ENCODE assay signal across 12 mouse cellular contexts in the genomic region with DNA sequence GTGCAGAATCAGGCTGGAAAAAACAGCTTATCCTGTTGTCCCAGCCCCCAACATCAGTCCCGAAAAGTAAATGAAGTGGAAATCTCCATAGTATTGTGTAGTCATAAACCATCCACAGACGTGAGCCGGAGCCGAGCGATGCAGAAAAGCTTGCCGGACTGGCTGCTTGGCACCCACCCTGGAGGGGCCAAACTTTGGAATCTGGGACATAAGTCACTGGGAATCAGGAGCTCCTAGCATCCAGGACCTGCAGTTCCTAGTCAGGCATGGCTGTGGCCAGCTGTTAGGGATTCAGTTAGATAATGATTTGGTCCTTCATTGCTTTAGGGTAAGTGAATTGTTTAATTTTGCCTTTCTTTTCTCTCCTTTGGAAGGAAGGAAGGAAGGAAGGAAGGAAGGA.
DNase-seq lines count a peak whose midpoint lies in the region; ATAC-seq and TF ChIP-seq lines count a peak whose summit lies in the region.
"Had no signal": no experiment of that assay in that cellular context is flagged by ENCODE, and none has a peak within 500 bp of the region (broad histone marks: within the 10 kb centered on the region; RNA-seq: fewer than 3 reads in every experiment).

No protein-coding gene starts in this region.

- H3K27ac ChIP-seq in lung, embryonic 15.5 days = no peak overlapping the region
- no peak overlapping the region; the same call in 1 of the 2 replicates for H3K27ac ChIP-seq in kidney, embryonic 14.5 days (ENCODE audit: low read depth, low read length)
- H3K27ac ChIP-seq in small intestine, adult 2 months (ENCODE audit: insufficient read depth, low read depth, low read length) = no peak overlapping the region
- no peak overlapping the region for H3K27ac ChIP-seq in forebrain, postnatal 0 days (ENCODE audit: low read depth, low read length)
- H3K27ac ChIP-seq: forebrain, embryonic 15.5 days had no signal

- no peak for ATAC-seq in lung, embryonic 15.5 days (ENCODE audit: borderline replicate concordance, extremely low read depth, low FRiP score, low TSS enrichment)
- no peak for ATAC-seq in kidney, embryonic 14.5 days (ENCODE audit: low FRiP score, low TSS enrichment)
- no peak for ATAC-seq in forebrain, postnatal 0 days
- ATAC-seq: forebrain, embryonic 15.5 days had no signal

- H3K9ac ChIP-seq in lung, embryonic 15.5 days = no peak overlapping the region
- no peak overlapping the region for H3K9ac ChIP-seq in kidney, embryonic 14.5 days (ENCODE audit: low read depth, low read length)
- no peak overlapping the region for H3K9ac ChIP-seq in forebrain, postnatal 0 days
- H3K9ac ChIP-seq: forebrain, embryonic 15.5 days had no signal

- H3K4me2 ChIP-seq in lung, embryonic 15.5 days = peak overlapping the region; percentile 99
- peak overlapping the region; percentile 99 for H3K4me2 ChIP-seq in kidney, embryonic 14.5 days (replicated peaks; ENCODE audit: low read depth, low read length)
- H3K4me2 ChIP-seq in forebrain, postnatal 0 days (ENCODE audit: low read depth) = no peak overlapping the region
- H3K4me2 ChIP-seq: forebrain, embryonic 15.5 days had no signal

- peaks cover 35% of the 10 kb centered on the region for H3K4me1 ChIP-seq in lung, embryonic 15.5 days
- peaks cover 28% of the 10 kb centered on the region for H3K4me1 ChIP-seq in kidney, embryonic 14.5 days (ENCODE audit: control insufficient read depth, insufficient read depth, low read length)
- H3K4me1 ChIP-seq in small intestine, adult 2 months (ENCODE audit: control insufficient read depth, insufficient read depth, insufficient read length, low read length) = peaks cover 13% of the 10 kb centered on the region
- H3K4me1 ChIP-seq in forebrain, postnatal 0 days (ENCODE audit: insufficient read depth) = no peaks in the 10 kb centered on the region

- H3K36me3 ChIP-seq in lung, embryonic 15.5 days = no peaks in the 10 kb centered on the region
- no peaks in the 10 kb centered on the region for H3K36me3 ChIP-seq in kidney, embryonic 14.5 days (ENCODE audit: control insufficient read depth, insufficient read depth, low read length)
- no peaks in the 10 kb centered on the region for H3K36me3 ChIP-seq in small intestine, adult 2 months (ENCODE audit: control insufficient read depth, insufficient read depth, low read length)
- no peaks in the 10 kb centered on the region for H3K36me3 ChIP-seq in forebrain, postnatal 0 days (ENCODE audit: insufficient read depth)
- H3K36me3 ChIP-seq: forebrain, embryonic 15.5 days had no signal

- peak overlapping the region; percentile 73 for H3K4me3 ChIP-seq in lung, embryonic 15.5 days
- H3K4me3 ChIP-seq in kidney, embryonic 14.5 days (ENCODE audit: low read length) = peak overlapping the region; percentile 67
- peak overlapping the region; percentile 18; the same call in 1 of the 2 replicates for H3K4me3 ChIP-seq in small intestine, adult 2 months (ENCODE audit: low read depth, low read length)
- no peak overlapping the region for H3K4me3 ChIP-seq in forebrain, postnatal 0 days (ENCODE audit: low read depth, low read length)
- H3K4me3 ChIP-seq: forebrain, embryonic 15.5 days had no signal

- TF ChIP-seq POLR2A in small intestine, adult 2 months (IDR thresholded peaks at IDR 0.05; ENCODE audit: low read depth, low read length) = no peak

- peaks cover 35% of the 10 kb centered on the region for H3K27me3 ChIP-seq in lung, embryonic 15.5 days
- H3K27me3 ChIP-seq in kidney, embryonic 14.5 days (ENCODE audit: control insufficient read depth, insufficient read depth, low read length) = peaks cover 10% of the 10 kb centered on the region
- H3K27me3 ChIP-seq in small intestine, adult 2 months (ENCODE audit: control insufficient read depth, insufficient read depth, low read length) = peaks cover 13% of the 10 kb centered on the region
- H3K27me3 ChIP-seq in forebrain, postnatal 0 days (ENCODE audit: insufficient read depth, low read length) = peaks cover 21% of the 10 kb centered on the region

- no peak for TF ChIP-seq CTCF in small intestine, adult 2 months (IDR thresholded peaks at IDR 0.05; ENCODE audit: extremely low read depth, insufficient read length, insufficient replicate concordance, low read depth, low read length)
- TF ChIP-seq CTCF in forebrain, postnatal 0 days (IDR thresholded peaks at IDR 0.05; ENCODE audit: low read depth) = no peak

- peak; percentile 38 for DNase-seq in adrenal gland, adult 2 months
- DNase-seq in adrenal gland, adult 8-10 months = no peak
- no peak for DNase-seq in lung, postnatal 25 days (ENCODE audit: low spot score)
- no peak for DNase-seq in layer of hippocampus, adult 9-11 months
- DNase-seq in forebrain, postnatal 0 days = no peak
- DNase-seq: adrenal gland, postnatal 25 days; cerebellum, postnatal 10 days; heart, postnatal 14 days had no signal

- 37% methylated on average over 6 of the region's 6 CpGs for WGBS in lung, embryonic 15.5 days
- WGBS in kidney, embryonic 14.5 days = 24% methylated on average over 6 of the region's 6 CpGs
- 20% methylated on average over 6 of the region's 6 CpGs for WGBS in small intestine, adult 2 months
- 51% methylated on average over 6 of the region's 6 CpGs for WGBS in forebrain, postnatal 0 days

- H3K9me3 ChIP-seq in lung, embryonic 15.5 days = no peaks in the 10 kb centered on the region
- no peaks in the 10 kb centered on the region for H3K9me3 ChIP-seq in kidney, embryonic 14.5 days (ENCODE audit: control insufficient read depth, low read length)
- no peaks in the 10 kb centered on the region for H3K9me3 ChIP-seq in forebrain, postnatal 0 days (ENCODE audit: low read length)
- H3K9me3 ChIP-seq: forebrain, embryonic 15.5 days had no signal
